Mouse (Mus musculus): Measurements from ENCODE around the gene Ids. TPM values are rescaled to one million over a fixed set of nuclear protein-coding genes. Genes with fewer than 3 reads are reported as not detected.

Gene Ids
- 10 to 100 TPM; 17.1 to 18.0 TPM for total RNA-seq (2023)

DNA sequence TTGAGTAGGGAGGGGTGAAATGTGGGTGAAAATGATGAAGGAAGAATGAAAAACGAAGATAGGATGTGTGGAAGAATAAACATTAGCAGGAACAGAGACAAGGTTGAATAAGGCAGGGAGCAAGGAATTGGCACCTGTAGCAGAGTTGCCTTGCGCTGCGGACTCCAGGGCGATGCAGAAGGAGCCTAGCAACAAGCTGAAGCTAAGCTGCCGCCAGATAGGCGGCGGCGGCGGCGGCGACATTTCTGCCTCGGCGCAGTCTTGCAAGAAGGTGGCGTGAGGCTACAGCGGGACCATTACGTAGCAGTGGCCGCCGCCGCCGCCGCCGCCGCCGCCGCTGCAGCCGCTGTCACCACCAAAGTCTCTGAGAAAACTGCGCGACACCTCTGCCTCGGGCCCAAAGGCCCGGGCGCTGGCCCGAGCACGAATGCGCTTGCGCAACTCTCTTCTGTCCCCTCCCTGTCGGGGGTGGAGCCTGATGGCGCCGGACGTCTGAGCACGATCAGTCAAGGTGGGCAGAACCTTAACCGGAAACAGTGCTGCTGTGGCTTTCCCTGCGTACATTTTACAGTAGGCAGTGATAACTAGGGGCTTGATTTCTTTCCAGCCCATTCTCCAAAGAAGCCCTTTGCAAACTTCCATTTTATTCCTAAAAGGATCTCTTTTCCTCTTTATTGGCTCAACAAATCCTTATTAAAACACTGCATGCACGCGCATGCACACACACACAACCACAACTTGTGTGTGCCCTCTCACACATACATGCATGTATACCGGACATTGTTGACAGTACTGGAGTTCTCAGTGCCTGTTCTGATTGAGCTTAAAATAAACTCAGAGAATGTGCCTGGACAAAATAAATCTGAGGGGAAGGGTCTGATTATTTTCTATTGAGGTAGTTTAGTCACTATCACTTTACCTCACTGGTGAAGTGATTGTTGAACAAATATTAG is at the start of gene Ids:
Gene Ids (minus strand): TSS at position 424 of the 953 bp plus-strand sequence.

DNA sequence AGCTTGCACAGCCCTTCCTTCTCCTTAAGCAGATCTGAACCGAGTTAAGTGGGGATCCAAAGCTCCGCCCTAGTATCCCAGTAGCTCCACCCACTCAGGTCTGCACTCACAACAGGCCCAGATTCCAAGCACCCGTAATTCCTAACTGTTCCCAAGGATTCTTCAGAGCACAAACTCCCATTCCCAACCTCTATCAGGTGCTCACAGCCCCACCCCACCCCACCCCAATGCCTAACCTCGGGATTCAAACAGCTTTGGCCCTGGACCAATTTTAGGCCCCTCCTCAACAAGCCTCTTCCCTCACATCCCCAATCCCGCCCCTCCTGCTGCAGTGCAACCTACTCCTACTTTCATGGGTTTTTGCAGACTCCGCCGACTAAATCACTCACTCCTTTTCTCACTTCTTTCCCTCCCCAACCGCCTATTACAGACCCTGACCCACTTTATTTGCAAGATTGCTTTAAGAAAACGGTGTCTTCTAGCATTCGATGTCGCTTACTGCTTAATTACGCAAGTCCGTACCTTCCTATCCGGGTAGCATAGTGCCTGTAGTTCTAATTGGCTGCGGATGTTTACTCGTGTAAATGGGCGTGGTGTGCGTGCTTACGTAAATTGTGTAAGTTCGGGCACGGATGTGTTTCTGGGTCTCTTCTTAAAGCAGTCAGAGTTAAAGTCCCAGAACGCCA is 20.5 kb upstream of the Ids start, which contains the start of gene 1110012L19Rik:
Gene 1110012L19Rik (plus strand): TSS at position 602 of the 686 bp plus-strand sequence.

Other genes starting within 250 kb of the Ids start
- gene 1110012L19Rik, start 20.8 kb upstream of the Ids start, total RNA-seq (2023) = 10 to 100 TPM in 1 of 2 experiments, 1 to 10 TPM in 1; 10.0 to 11.4 TPM
- gene Tmem185a, start 112.1 kb upstream of the Ids start, total RNA-seq (2023) = 10 to 100 TPM; 14.4 to 23.8 TPM

Data from neutrophil, adult 83 days (primary cell).